Mouse (Mus musculus) embryonic facial prominence, embryonic 12.5 days (tissue): ENCODE results near the gene Syce2. TPM values are rescaled to one million over a fixed set of nuclear protein-coding genes. Genes with fewer than 3 reads are reported as not detected.

Experiments used
- ATAC-seq: fragments of 200-750 bp; cut with Nextera tagmentation; 2 replicates; pipeline ENCODE4 v1.8.0; 2017; ENCODE audit not compliant: insufficient number of reproducible peaks, insufficient read depth, low FRiP score, low TSS enrichment
- H3K27ac ChIP-seq: fragments of 300-500 bp; sonication (generic); 2 replicates; pipeline ENCODE4 v1.5.1; 2016; ENCODE audit warnings: mild to moderate bottlenecking
- H3K27me3 ChIP-seq: fragments of 300-500 bp; sonication (generic); 2 replicates; pipeline ENCODE4 v1.6.1; 2016; ENCODE audit warnings: mild to moderate bottlenecking, moderate library complexity
- H3K36me3 ChIP-seq: fragments of 300-500 bp; sonication (generic); 2 replicates; pipeline ENCODE4 v1.6.1; 2016; ENCODE audit warnings: mild to moderate bottlenecking
- H3K4me1 ChIP-seq: fragments of 300-500 bp; sonication (generic); 2 replicates; pipeline ENCODE4 v1.6.1; 2016
- H3K4me2 ChIP-seq: fragments of 300-500 bp; sonication (generic); replicated peaks from 2 replicates; pipeline ENCODE4 v1.6.1; 2016; ENCODE audit warnings: mild to moderate bottlenecking, moderate library complexity
- H3K4me3 ChIP-seq: fragments of 300-500 bp; sonication (generic); 2 replicates; pipeline ENCODE4 v1.5.1; 2016; ENCODE audit warnings: mild to moderate bottlenecking
- H3K9ac ChIP-seq: fragments of 300-500 bp; sonication (generic); 2 replicates; pipeline ENCODE4 v1.6.1; 2016; ENCODE audit warnings: mild to moderate bottlenecking, moderate library complexity
- H3K9me3 ChIP-seq: fragments of 300-500 bp; sonication (generic); 2 replicates; pipeline ENCODE4 v1.6.1; 2016; ENCODE audit warnings: mild to moderate bottlenecking, moderate library complexity
- WGBS: fragments of 180-500 bp; shearing (Covaris S2); methylation state at CpG from one replicate; pipeline ENCODE4 v1.1.7; 2016; 5-methylcytosine and 5-hydroxymethylcytosine counted together
- polyA plus RNA-seq: library from polyadenylated mRNA; unstranded; fragments of >200 nt; fragmentation: Nextera tagmentation; extraction: Ambion mirVana; gene quantifications from 2 replicates; pipeline ENCODE4 v1.2.1, GENCODE M21; 2016

Syce2 gene
- polyA plus RNA-seq, 1 experiment from 2014 or later = 84.1 TPM

GRCm38 (mm10) chr8:84834866-84835855 lies 36.8 kb upstream of the Syce2 start:
- Histone ChIP-seq H3K36me3 (peaks cover 55% of the 10 kb centered on the region), H3K4me1 (peaks cover 33% of the 10 kb centered on the region), H3K4me3 (no peak overlapping the region), H3K9me3 (no peaks in the 10 kb centered on the region), H3K4me2 (no peak overlapping the region), H3K27ac (no peak overlapping the region), H3K9ac (no peak overlapping the region), H3K27me3 (no peaks in the 10 kb centered on the region)
- 80% methylated on average over 10 of the region's 10 CpGs for WGBS
- no peak for ATAC-seq

- Histone ChIP-seq H3K9ac (peak overlapping the region; percentile 6; the same call in 1 of the 2 replicates), H3K36me3 (peaks cover 66% of the 10 kb centered on the region), H3K9me3 (no peaks in the 10 kb centered on the region), H3K4me2 (0 out of 2 replicates have a peak overlapping the region, but pooled peaks have one; percentile 9), H3K27me3 (no peaks in the 10 kb centered on the region), H3K4me3 (no peak overlapping the region), H3K4me1 (peaks cover 33% of the 10 kb centered on the region), H3K27ac (peak overlapping the region; percentile 79)
- ATAC-seq = no peak
- WGBS = 38% methylated on average over 8 of the region's 8 CpGs
These were observed 34.6 kb upstream of the Syce2 start for GRCm38 (mm10) chr8:84837149-84837911.

- Histone ChIP-seq H3K4me3 (no peak overlapping the region), H3K4me1 (peaks cover 32% of the 10 kb centered on the region), H3K36me3 (peaks cover 73% of the 10 kb centered on the region), H3K27me3 (no peaks in the 10 kb centered on the region), H3K27ac (peak overlapping the region; percentile 79; the same call in 1 of the 2 replicates), H3K9ac (peak overlapping the region; percentile 6; the same call in 1 of the 2 replicates), H3K9me3 (no peaks in the 10 kb centered on the region), H3K4me2 (no peak overlapping the region)
- WGBS = 77% methylated on average over 15 of the region's 15 CpGs
- ATAC-seq = no peak
These were observed 33.9 kb upstream of the Syce2 start for GRCm38 (mm10) chr8:84837912-84838470.

GRCm38 (mm10) chr8:84838513-84838912 lies 33.4 kb upstream of the Syce2 start:
- Histone ChIP-seq H3K4me1 (peaks cover 35% of the 10 kb centered on the region), H3K9ac (no peak overlapping the region), H3K27ac (no peak overlapping the region), H3K9me3 (no peaks in the 10 kb centered on the region), H3K27me3 (no peaks in the 10 kb centered on the region), H3K36me3 (peaks cover 78% of the 10 kb centered on the region), H3K4me2 (no peak overlapping the region), H3K4me3 (no peak overlapping the region)
- 88% methylated on average over 5 of the region's 5 CpGs for WGBS
- ATAC-seq = no peak

- 94% methylated on average over 2 of the region's 2 CpGs for WGBS
- Histone ChIP-seq H3K9ac (peak overlapping the region; percentile 85; the same call in 1 of the 2 replicates), H3K4me1 (peaks cover 43% of the 10 kb centered on the region), H3K9me3 (no peaks in the 10 kb centered on the region), H3K4me3 (peak overlapping the region; percentile 88), H3K4me2 (peak overlapping the region; percentile 67), H3K27ac (no peak overlapping the region), H3K27me3 (no peaks in the 10 kb centered on the region), H3K36me3 (peaks cover 78% of the 10 kb centered on the region)
- no peak for ATAC-seq
These were observed 32.5 kb upstream of the Syce2 start for GRCm38 (mm10) chr8:84839411-84839810.

GRCm38 (mm10) chr8:84839875-84840247 lies 32.0 kb upstream of the Syce2 start:
- Histone ChIP-seq H3K9ac (peak overlapping the region; percentile 85), H3K27me3 (no peaks in the 10 kb centered on the region), H3K36me3 (peaks cover 78% of the 10 kb centered on the region), H3K27ac (peak overlapping the region; percentile 92), H3K4me2 (peak overlapping the region; percentile 67), H3K4me3 (peak overlapping the region; percentile 88), H3K4me1 (peaks cover 48% of the 10 kb centered on the region), H3K9me3 (no peaks in the 10 kb centered on the region)
- ATAC-seq = no peak
- 4% methylated on average over 7 of the region's 7 CpGs for WGBS

GRCm38 (mm10) chr8:84840248-84840999 lies 31.5 kb upstream of the Syce2 start, which contains the start of gene Rad23a:
TSS of gene Rad23a (minus strand) at chr8:84840665.
- no peaks in the 10 kb centered on the region for H3K27me3 ChIP-seq
- H3K9me3 ChIP-seq = no peaks in the 10 kb centered on the region
- peak within 1 kb of the TSS; percentile 67 for H3K4me2 ChIP-seq
- peaks cover 80% of the 10 kb centered on the region for H3K36me3 ChIP-seq
- H3K27ac ChIP-seq = peak within 1 kb of the TSS; percentile 92
- under 1% methylated on average over 52 of the region's 55 CpGs for WGBS
- H3K9ac ChIP-seq = peak within 1 kb of the TSS; percentile 85
- peaks cover 52% of the 10 kb centered on the region for H3K4me1 ChIP-seq
- peak; percentile 89 for ATAC-seq
- H3K4me3 ChIP-seq = peak within 1 kb of the TSS; percentile 88

- H3K36me3 ChIP-seq = peaks cover 69% of the 10 kb centered on the region
- no peak for ATAC-seq
- H3K4me2 ChIP-seq = no peak overlapping the region
- no peak overlapping the region for H3K4me3 ChIP-seq
- H3K27ac ChIP-seq = no peak overlapping the region
- no peaks in the 10 kb centered on the region for H3K9me3 ChIP-seq
- H3K9ac ChIP-seq = no peak overlapping the region
- no peaks in the 10 kb centered on the region for H3K27me3 ChIP-seq
- 74% methylated on average over 1 of the region's 1 CpGs for WGBS
- peaks cover 48% of the 10 kb centered on the region for H3K4me1 ChIP-seq
These were observed 30.4 kb upstream of the Syce2 start for GRCm38 (mm10) chr8:84841514-84841913.

GRCm38 (mm10) chr8:84844397-84845070 lies 27.4 kb upstream of the Syce2 start:
- H3K36me3 ChIP-seq = peaks cover 42% of the 10 kb centered on the region
- peak overlapping the region; percentile 91 for H3K9ac ChIP-seq
- H3K9me3 ChIP-seq = no peaks in the 10 kb centered on the region
- H3K4me3 ChIP-seq = peak overlapping the region; percentile 93
- 80% methylated on average over 9 of the region's 9 CpGs for WGBS
- peak overlapping the region; percentile 57; the same call in 1 of the 2 replicates for H3K27ac ChIP-seq
- peak overlapping the region; percentile 76 for H3K4me2 ChIP-seq
- peaks cover 33% of the 10 kb centered on the region for H3K4me1 ChIP-seq
- ATAC-seq = no peak
- no peaks in the 10 kb centered on the region for H3K27me3 ChIP-seq

- ATAC-seq = no peak
- peak overlapping the region; percentile 91 for H3K9ac ChIP-seq
- 18% methylated on average over 12 of the region's 12 CpGs for WGBS
- H3K27me3 ChIP-seq = no peaks in the 10 kb centered on the region
- peaks cover 30% of the 10 kb centered on the region for H3K4me1 ChIP-seq
- H3K9me3 ChIP-seq = no peaks in the 10 kb centered on the region
- peak overlapping the region; percentile 76 for H3K4me2 ChIP-seq
- H3K36me3 ChIP-seq = peaks cover 42% of the 10 kb centered on the region
- H3K4me3 ChIP-seq = peak overlapping the region; percentile 93
- H3K27ac ChIP-seq = peak overlapping the region; percentile 79
These were observed 26.4 kb upstream of the Syce2 start for GRCm38 (mm10) chr8:84845355-84846093.
